Mouse (Mus musculus) cortical plate, adult 2 months (tissue): ENCODE data around the gene Susd5.

Source experiments
- CTCF ChIP-seq: fragments of 200-500 bp; IDR thresholded peaks from 2 replicates; pipeline ENCODE4 v1.5.1; 2011; ENCODE audit warnings: mild to moderate bottlenecking, control low read depth, low read length; ENCODE audit not compliant: insufficient read depth; ENCODE audit errors: extremely low read depth
- POLR2A ChIP-seq: fragments of 200-500 bp; IDR thresholded peaks from 2 replicates; pipeline ENCODE4 v1.6.1; 2011; ENCODE audit warnings: mild to moderate bottlenecking, low read length, control low read depth; ENCODE audit not compliant: insufficient read depth; ENCODE audit errors: extremely low read depth

DNA sequence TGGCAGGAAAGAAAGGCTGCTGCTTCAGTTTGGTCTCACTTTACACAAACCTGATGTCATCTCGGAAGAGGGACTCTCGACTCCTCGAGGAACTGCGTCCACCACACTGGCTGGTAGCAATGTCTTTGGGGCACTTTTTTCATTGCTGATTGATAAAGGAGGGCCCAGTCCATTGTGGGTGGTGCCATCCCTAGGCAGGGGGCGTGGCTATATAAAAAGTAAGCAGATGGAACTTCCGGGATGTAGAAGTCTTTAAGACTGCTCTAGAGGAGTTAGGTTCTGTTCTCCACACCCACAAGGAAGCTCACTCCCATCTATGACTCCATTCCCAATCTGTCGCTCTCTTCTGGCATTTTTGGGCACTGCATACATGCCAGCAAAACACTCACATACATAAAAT, 10.3 kb upstream of the Susd5 start:
- no peak for TF ChIP-seq POLR2A
- no peak for TF ChIP-seq CTCF
